Comparison of ENCODE assay signal across 9 mouse cellular contexts in the genomic region with DNA sequence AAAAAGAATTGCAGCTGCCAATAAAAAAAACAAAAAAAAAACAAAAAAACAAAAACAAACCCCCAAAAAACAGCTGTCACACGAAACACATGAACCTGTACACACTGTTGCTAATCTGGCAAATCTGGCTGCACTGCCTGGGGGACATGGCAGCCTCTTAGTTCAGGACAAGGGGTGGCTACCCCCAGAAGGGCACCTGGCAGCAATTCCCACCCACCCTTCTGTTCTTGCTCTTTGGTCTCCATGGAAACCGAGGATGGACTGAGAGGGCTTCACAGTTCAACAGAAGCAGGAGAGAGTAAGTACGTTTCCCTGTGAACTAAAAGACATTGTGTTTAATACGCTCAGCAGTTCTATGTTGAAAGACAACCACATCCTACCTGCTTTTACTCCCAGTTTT. TPM values are rescaled to one million over a fixed set of nuclear protein-coding genes. Genes with fewer than 3 reads are reported as not detected.
DNase-seq lines count a peak whose midpoint lies in the region; ATAC-seq lines count a peak whose summit lies in the region.
"Had no signal": no experiment of that assay in that cellular context is flagged by ENCODE, and none has a peak within 500 bp of the region (broad histone marks: within the 10 kb centered on the region; RNA-seq: fewer than 3 reads in every experiment).

No protein-coding gene starts in this region.

- no peaks in the 10 kb centered on the region; the same call in 1 of the 2 replicates for H3K27me3 ChIP-seq in hindbrain, embryonic 12.5 days
- no peaks in the 10 kb centered on the region for H3K27me3 ChIP-seq in hindbrain, embryonic 11.5 days (ENCODE audit: control insufficient read depth, insufficient read depth, low read length)
- H3K27me3 ChIP-seq in embryonic facial prominence, embryonic 15.5 days: no peaks in the 10 kb centered on the region
- no peaks in the 10 kb centered on the region for H3K27me3 ChIP-seq in forebrain, embryonic 16.5 days (replicated peaks; ENCODE audit: control insufficient read depth, insufficient read depth, low read length)
- H3K27me3 ChIP-seq in midbrain, embryonic 15.5 days (replicated peaks): no peaks in the 10 kb centered on the region
- H3K27me3 ChIP-seq: Patski had no signal

- peaks cover 29% of the 10 kb centered on the region for H3K4me1 ChIP-seq in hindbrain, embryonic 12.5 days
- H3K4me1 ChIP-seq in hindbrain, embryonic 11.5 days (replicated peaks; ENCODE audit: control insufficient read depth, insufficient read depth, low read length): peaks cover 9% of the 10 kb centered on the region; the same call in 1 of the 2 replicates
- peaks cover 26% of the 10 kb centered on the region for H3K4me1 ChIP-seq in embryonic facial prominence, embryonic 15.5 days
- H3K4me1 ChIP-seq in forebrain, embryonic 16.5 days (replicated peaks; ENCODE audit: control insufficient read depth, insufficient read depth, low read length): peaks cover 32% of the 10 kb centered on the region
- H3K4me1 ChIP-seq in midbrain, embryonic 15.5 days: peaks cover 30% of the 10 kb centered on the region

- H3K27ac ChIP-seq in hindbrain, embryonic 12.5 days: no peak overlapping the region
- no peak overlapping the region for H3K27ac ChIP-seq in hindbrain, embryonic 11.5 days (ENCODE audit: low read depth, low read length)
- peak overlapping the region; percentile 48; the same call in 1 of the 2 replicates for H3K27ac ChIP-seq in embryonic facial prominence, embryonic 15.5 days (replicated peaks)
- H3K27ac ChIP-seq in forebrain, embryonic 16.5 days (ENCODE audit: low read length): peak overlapping the region; percentile 57
- peak overlapping the region; percentile 71 for H3K27ac ChIP-seq in midbrain, embryonic 15.5 days
- H3K27ac ChIP-seq: liver, embryonic 12.5 days had no signal

- H3K9ac ChIP-seq in hindbrain, embryonic 12.5 days: no peak overlapping the region
- no peak overlapping the region for H3K9ac ChIP-seq in hindbrain, embryonic 11.5 days (ENCODE audit: low read depth, low read length)
- H3K9ac ChIP-seq in embryonic facial prominence, embryonic 15.5 days: no peak overlapping the region
- no peak overlapping the region for H3K9ac ChIP-seq in forebrain, embryonic 16.5 days (replicated peaks; ENCODE audit: low read depth, low read length)
- H3K9ac ChIP-seq in midbrain, embryonic 15.5 days: no peak overlapping the region
- H3K9ac ChIP-seq: liver, embryonic 12.5 days had no signal

- H3K4me3 ChIP-seq in hindbrain, embryonic 12.5 days: no peak overlapping the region
- no peak overlapping the region for H3K4me3 ChIP-seq in hindbrain, embryonic 11.5 days (ENCODE audit: low read depth, low read length)
- H3K4me3 ChIP-seq in embryonic facial prominence, embryonic 15.5 days (replicated peaks): no peak overlapping the region
- no peak overlapping the region for H3K4me3 ChIP-seq in forebrain, embryonic 16.5 days (replicated peaks; ENCODE audit: low read length)
- H3K4me3 ChIP-seq in midbrain, embryonic 15.5 days: no peak overlapping the region
- H3K4me3 ChIP-seq: liver, embryonic 12.5 days had no signal

- WGBS in hindbrain, embryonic 12.5 days: 20% methylated on average over 4 of the region's 4 CpGs
- 24% methylated on average over 4 of the region's 4 CpGs for WGBS in hindbrain, embryonic 11.5 days
- WGBS in embryonic facial prominence, embryonic 15.5 days: 35% methylated on average over 4 of the region's 4 CpGs
- WGBS in forebrain, embryonic 16.5 days: 14% methylated on average over 4 of the region's 4 CpGs
- WGBS in midbrain, embryonic 15.5 days: 10% methylated on average over 4 of the region's 4 CpGs

- no peak for ATAC-seq in hindbrain, embryonic 12.5 days (ENCODE audit: low FRiP score)
- no peak for ATAC-seq in hindbrain, embryonic 11.5 days (ENCODE audit: low FRiP score)
- no peak for ATAC-seq in embryonic facial prominence, embryonic 15.5 days (ENCODE audit: insufficient number of reproducible peaks, low FRiP score, low TSS enrichment, low read depth)
- ATAC-seq in forebrain, embryonic 16.5 days: peak; percentile 29; the same call in 1 of the 2 replicates
- no peak for ATAC-seq in midbrain, embryonic 15.5 days (replicated peaks)
- ATAC-seq in activated CD4-positive, CD25-positive, alpha-beta regulatory T cell, adult 4 months: no peak
- ATAC-seq: Patski had no signal

- no peak for DNase-seq in hindbrain, embryonic 11.5 days (ENCODE audit: low spot score)
- no peak for DNase-seq in right cerebral cortex, adult 18-20 months

- no peaks in the 10 kb centered on the region for H3K9me3 ChIP-seq in hindbrain, embryonic 12.5 days (replicated peaks)
- H3K9me3 ChIP-seq in hindbrain, embryonic 11.5 days (ENCODE audit: control insufficient read depth, low read length): no peaks in the 10 kb centered on the region
- H3K9me3 ChIP-seq in embryonic facial prominence, embryonic 15.5 days (replicated peaks): no peaks in the 10 kb centered on the region
- no peaks in the 10 kb centered on the region for H3K9me3 ChIP-seq in forebrain, embryonic 16.5 days (ENCODE audit: control insufficient read depth, low read length)
- H3K9me3 ChIP-seq in midbrain, embryonic 15.5 days: no peaks in the 10 kb centered on the region
- H3K9me3 ChIP-seq: liver, embryonic 12.5 days had no signal

- peaks cover 9% of the 10 kb centered on the region; the same call in 1 of the 2 replicates for H3K36me3 ChIP-seq in hindbrain, embryonic 12.5 days
- no peaks in the 10 kb centered on the region for H3K36me3 ChIP-seq in hindbrain, embryonic 11.5 days (ENCODE audit: control insufficient read depth, insufficient read depth, low read length)
- peaks cover 17% of the 10 kb centered on the region for H3K36me3 ChIP-seq in embryonic facial prominence, embryonic 15.5 days
- H3K36me3 ChIP-seq in forebrain, embryonic 16.5 days (ENCODE audit: control insufficient read depth, insufficient read depth): peaks cover 2% of the 10 kb centered on the region; the same call in 1 of the 2 replicates
- 0 out of 2 replicates have a peak, but pooled peaks cover 4% of the 10 kb centered on the region for H3K36me3 ChIP-seq in midbrain, embryonic 15.5 days (replicated peaks)

- 0 out of 2 replicates have a peak overlapping the region, but pooled peaks have one; percentile 9 for H3K4me2 ChIP-seq in hindbrain, embryonic 12.5 days (replicated peaks)
- H3K4me2 ChIP-seq in hindbrain, embryonic 11.5 days (replicated peaks; ENCODE audit: low read depth, low read length): no peak overlapping the region
- H3K4me2 ChIP-seq in embryonic facial prominence, embryonic 15.5 days (replicated peaks): 0 out of 2 replicates have a peak overlapping the region, but pooled peaks have one; percentile 6
- H3K4me2 ChIP-seq in forebrain, embryonic 16.5 days (ENCODE audit: low read length): peak overlapping the region; percentile 22
- H3K4me2 ChIP-seq in midbrain, embryonic 15.5 days: peak overlapping the region; percentile 12; the same call in 1 of the 2 replicates
- H3K4me2 ChIP-seq: liver, embryonic 12.5 days had no signal

RNA-seq across cellular contexts. Expression of a gene that starts 7.8 kb away (rescaled TPM):
- polyA plus RNA-seq in hindbrain, embryonic 12.5 days (2016; fragmentation: Nextera tagmentation; extraction: Ambion mirVana): 585 and 628 TPM in 2 replicates
- polyA plus RNA-seq in hindbrain, embryonic 11.5 days (2014; fragmentation: Nextera tagmentation; extraction: Ambion mirVana): 277 and 314 TPM in 2 replicates
- polyA plus RNA-seq in embryonic facial prominence, embryonic 15.5 days (2015; fragmentation: Nextera tagmentation; extraction: Ambion mirVana): 190 and 193 TPM in 2 replicates
- 792 and 816 TPM in 2 replicates for polyA plus RNA-seq in forebrain, embryonic 16.5 days (2015; fragmentation: Nextera tagmentation; extraction: Ambion mirVana)
- 622 and 645 TPM in 2 replicates for polyA plus RNA-seq in midbrain, embryonic 15.5 days (2015; fragmentation: Nextera tagmentation; extraction: Ambion mirVana)
- polyA plus RNA-seq in activated CD4-positive, CD25-positive, alpha-beta regulatory T cell, adult 4 months (2017; shearing (Covaris generic)): under 1 TPM in 1 of 2 experiments, not detected in 1; 0.25 TPM

RNA-seq across cellular contexts. Expression of a gene that starts 17.8 kb away (rescaled TPM):
- 154 and 158 TPM in 2 replicates for polyA plus RNA-seq in hindbrain, embryonic 12.5 days (2016; fragmentation: Nextera tagmentation; extraction: Ambion mirVana)
- 135 and 152 TPM in 2 replicates for polyA plus RNA-seq in hindbrain, embryonic 11.5 days (2014; fragmentation: Nextera tagmentation; extraction: Ambion mirVana)
- polyA plus RNA-seq in embryonic facial prominence, embryonic 15.5 days (2015; fragmentation: Nextera tagmentation; extraction: Ambion mirVana): 165 and 180 TPM in 2 replicates
- 132 and 147 TPM in 2 replicates for polyA plus RNA-seq in forebrain, embryonic 16.5 days (2015; fragmentation: Nextera tagmentation; extraction: Ambion mirVana)
- 167 and 171 TPM in 2 replicates for polyA plus RNA-seq in midbrain, embryonic 15.5 days (2015; fragmentation: Nextera tagmentation; extraction: Ambion mirVana)
- 10 to 100 TPM in 1 of 2 experiments, 1 to 10 TPM in 1; 7.4 to 14.4 TPM for polyA plus RNA-seq in activated CD4-positive, CD25-positive, alpha-beta regulatory T cell, adult 4 months (2017; shearing (Covaris generic))

RNA-seq across cellular contexts. Expression of a gene that starts 31.6 kb away (rescaled TPM):
- 1.1 and 1.5 TPM in 2 replicates for polyA plus RNA-seq in hindbrain, embryonic 12.5 days (2016; fragmentation: Nextera tagmentation; extraction: Ambion mirVana)
- 2.4 and 2.5 TPM in 2 replicates for polyA plus RNA-seq in hindbrain, embryonic 11.5 days (2014; fragmentation: Nextera tagmentation; extraction: Ambion mirVana)
- polyA plus RNA-seq in embryonic facial prominence, embryonic 15.5 days (2015; fragmentation: Nextera tagmentation; extraction: Ambion mirVana): 1.5 TPM in 2 replicates
- polyA plus RNA-seq in forebrain, embryonic 16.5 days (2015; fragmentation: Nextera tagmentation; extraction: Ambion mirVana): 4.1 and 4.3 TPM in 2 replicates
- polyA plus RNA-seq in midbrain, embryonic 15.5 days (2015; fragmentation: Nextera tagmentation; extraction: Ambion mirVana): 5.5 and 5.7 TPM in 2 replicates
- not detected for polyA plus RNA-seq in activated CD4-positive, CD25-positive, alpha-beta regulatory T cell, adult 4 months (2017; shearing (Covaris generic))
- polyA plus RNA-seq: liver, embryonic 12.5 days had no signal

RNA-seq across cellular contexts. Expression of a gene that starts 33.4 kb away (rescaled TPM):
- 3.7 and 4.7 TPM in 2 replicates for polyA plus RNA-seq in hindbrain, embryonic 12.5 days (2016; fragmentation: Nextera tagmentation; extraction: Ambion mirVana)
- polyA plus RNA-seq in hindbrain, embryonic 11.5 days (2014; fragmentation: Nextera tagmentation; extraction: Ambion mirVana): 2.2 and 2.8 TPM in 2 replicates
- polyA plus RNA-seq in embryonic facial prominence, embryonic 15.5 days (2015; fragmentation: Nextera tagmentation; extraction: Ambion mirVana): 5.5 and 6.3 TPM in 2 replicates
- polyA plus RNA-seq in forebrain, embryonic 16.5 days (2015; fragmentation: Nextera tagmentation; extraction: Ambion mirVana): 3.1 and 4.6 TPM in 2 replicates
- polyA plus RNA-seq in midbrain, embryonic 15.5 days (2015; fragmentation: Nextera tagmentation; extraction: Ambion mirVana): 5.6 and 6.4 TPM in 2 replicates
- 1 to 10 TPM in 1 of 2 experiments, not detected in 1; 2.7 TPM for polyA plus RNA-seq in activated CD4-positive, CD25-positive, alpha-beta regulatory T cell, adult 4 months (2017; shearing (Covaris generic))

RNA-seq across cellular contexts. Expression of a gene that starts 40.8 kb away (rescaled TPM):
- 64.0 and 64.6 TPM in 2 replicates for polyA plus RNA-seq in hindbrain, embryonic 12.5 days (2016; fragmentation: Nextera tagmentation; extraction: Ambion mirVana)
- polyA plus RNA-seq in hindbrain, embryonic 11.5 days (2014; fragmentation: Nextera tagmentation; extraction: Ambion mirVana): 67.6 and 75.0 TPM in 2 replicates
- 61.4 and 66.2 TPM in 2 replicates for polyA plus RNA-seq in embryonic facial prominence, embryonic 15.5 days (2015; fragmentation: Nextera tagmentation; extraction: Ambion mirVana)
- polyA plus RNA-seq in forebrain, embryonic 16.5 days (2015; fragmentation: Nextera tagmentation; extraction: Ambion mirVana): 67.3 and 70.6 TPM in 2 replicates
- polyA plus RNA-seq in midbrain, embryonic 15.5 days (2015; fragmentation: Nextera tagmentation; extraction: Ambion mirVana): 61.2 and 63.6 TPM in 2 replicates
- 10 to 100 TPM; 46.8 to 54.5 TPM for polyA plus RNA-seq in activated CD4-positive, CD25-positive, alpha-beta regulatory T cell, adult 4 months (2017; shearing (Covaris generic))

Comparison
In these comparisons a context has a peak if more than half of its experiments do, and no peak if none do; other contexts are left out.
1. H3K27ac ChIP-seq: peak in embryonic facial prominence, embryonic 15.5 days (single experiment), forebrain, embryonic 16.5 days (single experiment) and midbrain, embryonic 15.5 days (single experiment); none in hindbrain, embryonic 12.5 days (single experiment) and hindbrain, embryonic 11.5 days (single experiment).
2. RNA of a gene that starts 7.8 kb away (polyA plus RNA-seq): 792 to 816 TPM in forebrain, embryonic 16.5 days, 622 to 645 TPM in midbrain, embryonic 15.5 days, 585 to 628 TPM in hindbrain, embryonic 12.5 days, 277 to 314 TPM in hindbrain, embryonic 11.5 days and 190 to 193 TPM in embryonic facial prominence, embryonic 15.5 days; 0.25 TPM in activated CD4-positive, CD25-positive, alpha-beta regulatory T cell, adult 4 months; every median in the first group is over 100 times any median in the second.